Mouse (Mus musculus) limb, embryonic 11.5 days (tissue): ENCODE measurements around the gene Aldh1l2. TPM values are rescaled to one million over a fixed set of nuclear protein-coding genes. Genes with fewer than 3 reads are reported as not detected.

Experiments used
- ATAC-seq: fragments of 200-750 bp; cut with Nextera tagmentation; 2 replicates; pipeline ENCODE4 v1.8.0; 2017; ENCODE audit warnings: low read depth; ENCODE audit not compliant: insufficient number of reproducible peaks, low FRiP score, low TSS enrichment
- DNase-seq: peaks from one replicate; pipeline ENCODE4 v3.0.0-alpha.2; 2015; ENCODE audit warnings: low spot score
- H3K27ac ChIP-seq: fragments of 300-500 bp; sonication (generic); replicated peaks from 2 replicates; pipeline ENCODE4 v1.5.1; 2014; ENCODE audit warnings: low read depth, mild to moderate bottlenecking, low read length
- H3K27me3 ChIP-seq: fragments of 300-500 bp; sonication (generic); 2 replicates; pipeline ENCODE4 v1.6.1; 2014; ENCODE audit warnings: mild to moderate bottlenecking, low read length, mixed read lengths; ENCODE audit not compliant: control insufficient read depth, insufficient read depth
- H3K36me3 ChIP-seq: fragments of 300-500 bp; sonication (generic); 2 replicates; pipeline ENCODE4 v1.6.1; 2014; ENCODE audit warnings: mild to moderate bottlenecking, low read length, moderate library complexity, mixed read lengths; ENCODE audit not compliant: control insufficient read depth, insufficient read depth
- H3K4me1 ChIP-seq: fragments of 300-500 bp; sonication (generic); 2 replicates; pipeline ENCODE4 v1.6.1; 2014; ENCODE audit warnings: low read length, mixed read lengths; ENCODE audit not compliant: control insufficient read depth, insufficient read depth
- H3K4me2 ChIP-seq: fragments of 300-500 bp; sonication (generic); 2 replicates; pipeline ENCODE4 v1.6.1; 2014; ENCODE audit warnings: low read depth, mild to moderate bottlenecking, moderate library complexity; ENCODE audit not compliant: severe bottlenecking
- H3K4me3 ChIP-seq: fragments of 300-500 bp; sonication (generic); 2 replicates; pipeline ENCODE4 v1.5.1; 2014; ENCODE audit warnings: low read depth, low read length
- H3K9ac ChIP-seq: fragments of 300-500 bp; sonication (generic); 2 replicates; pipeline ENCODE4 v1.6.1; 2014; ENCODE audit warnings: mild to moderate bottlenecking, low read length
- H3K9me3 ChIP-seq: fragments of 300-500 bp; sonication (generic); 2 replicates; pipeline ENCODE4 v1.6.1; 2016; ENCODE audit warnings: low read length; ENCODE audit not compliant: control insufficient read depth
- WGBS: fragments of 180-500 bp; shearing (Covaris S2); extraction: QIAGEN DNeasy Blood & Tissue Kit; methylation state at CpG from one replicate; pipeline ENCODE4 v1.1.7; 2014; 5-methylcytosine and 5-hydroxymethylcytosine counted together
- polyA plus RNA-seq: library from polyadenylated mRNA; unstranded; fragments of >200 nt; fragmentation: Nextera tagmentation; extraction: Ambion mirVana; gene quantifications from 2 replicates; pipeline ENCODE4 v1.2.1, GENCODE M21; 2014

The Aldh1l2 gene
- polyA plus RNA-seq = 1.3 TPM in 2 replicates

GRCm38 (mm10) chr10:83533910-83534283, at the start of gene Aldh1l2:
Gene Aldh1l2, minus strand, starts transcription at chr10:83534140.
- Histone ChIP-seq H3K27me3 (peaks cover 5% of the 10 kb centered on the region; the same call in 1 of the 2 replicates), H3K27ac (no peak within 1 kb of the TSS), H3K4me3 (peak within 1 kb of the TSS; percentile 43), H3K36me3 (no peaks in the 10 kb centered on the region), H3K4me2 (peak within 1 kb of the TSS; percentile 91), H3K4me1 (no peaks in the 10 kb centered on the region), H3K9me3 (no peaks in the 10 kb centered on the region), H3K9ac (no peak within 1 kb of the TSS; the same call in 1 of the 2 replicates)
- WGBS = under 1% methylated on average over 21 of the region's 21 CpGs
- peak; percentile 89 for DNase-seq
- ATAC-seq = peak; percentile 95

- DNase-seq (no peak), ATAC-seq (no peak)
- no peak overlapping the region for H3K4me2 ChIP-seq
- H3K36me3 ChIP-seq = peaks cover 19% of the 10 kb centered on the region; the same call in 1 of the 2 replicates
- WGBS = 96% methylated on average over 7 of the region's 7 CpGs
- no peaks in the 10 kb centered on the region for H3K27me3 ChIP-seq
- H3K9ac ChIP-seq = no peak overlapping the region
- H3K27ac ChIP-seq = no peak overlapping the region
- no peaks in the 10 kb centered on the region for H3K4me1 ChIP-seq
- H3K9me3 ChIP-seq = no peaks in the 10 kb centered on the region
- H3K4me3 ChIP-seq = no peak overlapping the region
Observed at GRCm38 (mm10) chr10:83565449-83566441, 31.8 kb upstream of the Aldh1l2 start.

- Histone ChIP-seq H3K9ac (no peak overlapping the region), H3K27me3 (no peaks in the 10 kb centered on the region), H3K4me1 (no peaks in the 10 kb centered on the region), H3K27ac (no peak overlapping the region), H3K4me3 (no peak overlapping the region), H3K4me2 (no peak overlapping the region), H3K9me3 (no peaks in the 10 kb centered on the region), H3K36me3 (peaks cover 19% of the 10 kb centered on the region; the same call in 1 of the 2 replicates)
- ATAC-seq (no peak), DNase-seq (no peak)
Observed at GRCm38 (mm10) chr10:83563005-83563404, 29.1 kb upstream of the Aldh1l2 start.

GRCm38 (mm10) chr10:83545341-83545740, 11.4 kb upstream of the Aldh1l2 start:
- Histone ChIP-seq H3K4me1 (no peaks in the 10 kb centered on the region; the same call in 1 of the 2 replicates), H3K27me3 (no peaks in the 10 kb centered on the region), H3K9ac (no peak overlapping the region), H3K36me3 (no peaks in the 10 kb centered on the region; the same call in 1 of the 2 replicates), H3K9me3 (no peaks in the 10 kb centered on the region), H3K4me3 (no peak overlapping the region), H3K27ac (no peak overlapping the region), H3K4me2 (peak overlapping the region; percentile 49; the same call in 1 of the 2 replicates)
- WGBS = 57% methylated on average over 3 of the region's 3 CpGs
- no peak for ATAC-seq
- no peak for DNase-seq

GRCm38 (mm10) chr10:83544103-83544479, 10.2 kb upstream of the Aldh1l2 start:
- peak overlapping the region; percentile 92 for H3K9ac ChIP-seq
- no peaks in the 10 kb centered on the region for H3K27me3 ChIP-seq
- peak overlapping the region; percentile 49 for H3K4me2 ChIP-seq
- 0% methylated on average over 26 of the region's 41 CpGs for WGBS
- H3K4me3 ChIP-seq = peak overlapping the region; percentile 70
- ATAC-seq (peak; percentile 90), DNase-seq (no peak)
- no peaks in the 10 kb centered on the region for H3K9me3 ChIP-seq
- H3K4me1 ChIP-seq = no peaks in the 10 kb centered on the region; the same call in 1 of the 2 replicates
- peak overlapping the region; percentile 71; the same call in 1 of the 2 replicates for H3K27ac ChIP-seq
- H3K36me3 ChIP-seq = no peaks in the 10 kb centered on the region

GRCm38 (mm10) chr10:83543439-83544102, 9.6 kb upstream of the Aldh1l2 start, which contains the start of gene Washc4:
Gene Washc4, plus strand, starts transcription at chr10:83543752.
- H3K9me3 ChIP-seq = no peaks in the 10 kb centered on the region
- no peaks in the 10 kb centered on the region; the same call in 1 of the 2 replicates for H3K4me1 ChIP-seq
- ATAC-seq (peak; percentile 99), DNase-seq (peak; percentile 92)
- H3K4me3 ChIP-seq = peak within 1 kb of the TSS; percentile 70
- no peaks in the 10 kb centered on the region for H3K27me3 ChIP-seq
- H3K27ac ChIP-seq = peak within 1 kb of the TSS; percentile 71; the same call in 1 of the 2 replicates
- 1% methylated on average over 49 of the region's 49 CpGs for WGBS
- H3K4me2 ChIP-seq = peak within 1 kb of the TSS; percentile 49
- no peaks in the 10 kb centered on the region for H3K36me3 ChIP-seq
- peak within 1 kb of the TSS; percentile 92 for H3K9ac ChIP-seq

GRCm38 (mm10) chr10:83542241-83542640, 8.3 kb upstream of the Aldh1l2 start:
- ATAC-seq (no peak), DNase-seq (no peak)
- H3K4me1 ChIP-seq = no peaks in the 10 kb centered on the region; the same call in 1 of the 2 replicates
- H3K27ac ChIP-seq = no peak overlapping the region
- no peaks in the 10 kb centered on the region for H3K27me3 ChIP-seq
- H3K4me3 ChIP-seq = no peak overlapping the region
- WGBS = 87% methylated on average over 7 of the region's 7 CpGs
- H3K9me3 ChIP-seq = no peaks in the 10 kb centered on the region
- H3K9ac ChIP-seq = no peak overlapping the region
- H3K4me2 ChIP-seq = no peak overlapping the region
- no peaks in the 10 kb centered on the region for H3K36me3 ChIP-seq

GRCm38 (mm10) chr10:83540092-83540491, 6.2 kb upstream of the Aldh1l2 start:
- Histone ChIP-seq H3K4me2 (no peak overlapping the region), H3K27me3 (no peaks in the 10 kb centered on the region), H3K4me3 (no peak overlapping the region), H3K4me1 (no peaks in the 10 kb centered on the region; the same call in 1 of the 2 replicates), H3K27ac (no peak overlapping the region), H3K36me3 (no peaks in the 10 kb centered on the region), H3K9me3 (no peaks in the 10 kb centered on the region), H3K9ac (no peak overlapping the region)
- 78% methylated on average over 3 of the region's 3 CpGs for WGBS
- no peak for ATAC-seq
- DNase-seq = no peak
